Mouse (Mus musculus) embryonic fibroblast, embryonic 13.5 days (primary cell): Measurements from ENCODE around the gene Prkcq.

ENCODE experiments used
- CTCF ChIP-seq: IDR thresholded peaks from 2 replicates; pipeline ENCODE4 v1.5.1; 2011; ENCODE audit warnings: mild to moderate bottlenecking, control low read depth, low read length, moderate library complexity, borderline replicate concordance; ENCODE audit not compliant: insufficient read depth
- POLR2A ChIP-seq: IDR thresholded peaks from 2 replicates; pipeline ENCODE4 v1.6.1; 2011; ENCODE audit warnings: low read depth, mild to moderate bottlenecking, control low read depth, low read length, moderate library complexity

- TF ChIP-seq CTCF, result no peak
- TF ChIP-seq POLR2A, result no peak
Measured at GRCm38 (mm10) chr2:11253945-11254344, 82.0 kb downstream of the Prkcq start.
